Mouse (Mus musculus) MEL (cell line): ENCODE data around the gene Gm10401. TPM values are rescaled to one million over a fixed set of nuclear protein-coding genes. Genes with fewer than 3 reads are reported as not detected.

Experiments
- DNase-seq: peaks from one replicate; pipeline ENCODE4 v3.0.0; 2011; ENCODE audit warnings: low read depth, low spot score
- H3K27ac ChIP-seq: 2 replicates; pipeline ENCODE4 v1.5.1; 2012; ENCODE audit warnings: low read depth, mild to moderate bottlenecking, control low read depth, low read length, moderate library complexity; ENCODE audit not compliant: control insufficient read depth
- H3K27me3 ChIP-seq, 2 experiments: fragments of 150-350 bp in 1 of 2; sonication (generic) in 1 of 2; 2 replicates each; pipeline ENCODE4 v1.6.1; 2012; ENCODE audit warnings: low read length in 2 of 2, mild to moderate bottlenecking in 2 of 2, improper control_type of control experiment in 1 of 2, moderate library complexity in 1 of 2; ENCODE audit not compliant: insufficient read depth in 2 of 2, control insufficient read depth in 1 of 2
- H3K36me3 ChIP-seq, 2 experiments: 2 replicates each; pipeline ENCODE4 v1.6.1; 2012 to 2014; ENCODE audit warnings: low read length in 2 of 2, improper control_type of control experiment in 1 of 2, inconsistent platforms in 1 of 2, mild to moderate bottlenecking in 1 of 2; ENCODE audit not compliant: insufficient read depth in 2 of 2, control insufficient read depth in 1 of 2
- H3K4me1 ChIP-seq, 2 experiments: fragments of 150-350 bp in 1 of 2; sonication (generic) in 1 of 2; 2 replicates each; pipeline ENCODE4 v1.6.1; 2012; ENCODE audit warnings: low read length in 2 of 2, improper control_type of control experiment in 1 of 2, mild to moderate bottlenecking in 1 of 2; ENCODE audit not compliant: insufficient read depth in 2 of 2, control insufficient read depth in 1 of 2
- H3K4me3 ChIP-seq, 2 experiments: fragments of 150-350 bp in 1 of 2; sonication (generic) in 1 of 2; 2 replicates each; pipeline ENCODE4 v1.5.1; 2012; ENCODE audit warnings: low read depth in 2 of 2, low read length in 2 of 2, mild to moderate bottlenecking in 2 of 2, moderate library complexity in 2 of 2, control low read depth in 1 of 2, improper control_type of control experiment in 1 of 2; ENCODE audit not compliant: control insufficient read depth in 1 of 2, insufficient read depth in 1 of 2
- H3K79me2 ChIP-seq: 2 replicates; pipeline ENCODE4 v1.6.1; 2012; ENCODE audit warnings: mild to moderate bottlenecking, low read length, moderate library complexity; ENCODE audit not compliant: control insufficient read depth, poor library complexity, insufficient read depth
- H3K9ac ChIP-seq: 2 replicates; pipeline ENCODE4 v1.6.1; 2012; ENCODE audit warnings: low read depth, mild to moderate bottlenecking, control low read depth, low read length, moderate library complexity; ENCODE audit not compliant: control insufficient read depth, poor library complexity, severe bottlenecking
- H3K9me3 ChIP-seq: fragments of 150-350 bp; sonication (generic); replicated peaks from 2 replicates; pipeline ENCODE4 v1.6.1; 2012; ENCODE audit warnings: mild to moderate bottlenecking, low read length, improper control_type of control experiment, moderate library complexity; ENCODE audit not compliant: insufficient read depth
- CHD1 ChIP-seq: IDR thresholded peaks from 2 replicates; pipeline ENCODE4 v1.6.1; 2012; ENCODE audit warnings: low read depth, mild to moderate bottlenecking, inconsistent platforms, low read length, improper control_type of control experiment
- CHD2 ChIP-seq: IDR thresholded peaks from 2 replicates; pipeline ENCODE4 v1.6.1; 2011; ENCODE audit warnings: low read length, improper control_type of control experiment
- CTCF ChIP-seq, 3 experiments: IDR thresholded peaks in 2 of 3; conservative IDR thresholded peaks in 1 of 3; 2 replicates each; pipeline ENCODE4 v1.5.1; 2011 to 2012; ENCODE audit warnings: low read length in 3 of 3, low read depth in 2 of 3, mild to moderate bottlenecking in 2 of 3, improper control_type of control experiment in 1 of 3, inconsistent platforms in 1 of 3, mixed read lengths in 1 of 3, moderate library complexity in 1 of 3; ENCODE audit not compliant: control insufficient read depth in 1 of 3, insufficient read depth in 1 of 3, poor library complexity in 1 of 3, severe bottlenecking in 1 of 3
- E2F4 ChIP-seq: IDR thresholded peaks from 2 replicates; pipeline ENCODE4 v1.6.1; 2011; ENCODE audit warnings: low read depth, low read length, improper control_type of control experiment, borderline replicate concordance
- ELF1 ChIP-seq: IDR thresholded peaks from 2 replicates; pipeline ENCODE4 v1.6.1; 2014; ENCODE audit warnings: low read depth, mild to moderate bottlenecking, inconsistent platforms, low read length, improper control_type of control experiment, moderate library complexity
- ETS1 ChIP-seq: IDR thresholded peaks from 2 replicates; pipeline ENCODE4 v1.6.1; 2012; ENCODE audit warnings: low read depth, mild to moderate bottlenecking, inconsistent platforms, low read length, improper control_type of control experiment, moderate library complexity
- HCFC1 ChIP-seq: IDR thresholded peaks from 2 replicates; pipeline ENCODE4 v1.6.1; 2012; ENCODE audit warnings: low read depth, mild to moderate bottlenecking, inconsistent platforms, low read length, improper control_type of control experiment, moderate library complexity
- MAFK ChIP-seq: IDR thresholded peaks from 2 replicates; pipeline ENCODE4 v1.6.1; 2011; ENCODE audit warnings: low read depth, mild to moderate bottlenecking, low read length, improper control_type of control experiment, borderline replicate concordance
- MAX ChIP-seq: IDR thresholded peaks from 2 replicates; pipeline ENCODE4 v1.6.1; 2011; ENCODE audit warnings: low read length, improper control_type of control experiment
- MAZ ChIP-seq: IDR thresholded peaks from 2 replicates; pipeline ENCODE4 v1.6.1; 2012; ENCODE audit warnings: low read depth, mild to moderate bottlenecking, inconsistent platforms, low read length, improper control_type of control experiment
- MEF2A ChIP-seq: IDR thresholded peaks from 2 replicates; pipeline ENCODE4 v1.6.1; 2014; ENCODE audit warnings: low read depth, mild to moderate bottlenecking, inconsistent platforms, low read length, improper control_type of control experiment; ENCODE audit not compliant: poor library complexity, insufficient replicate concordance, severe bottlenecking; ENCODE audit errors: extremely low read depth
- MXI1 ChIP-seq: IDR thresholded peaks from 2 replicates; pipeline ENCODE4 v1.6.1; 2011; ENCODE audit warnings: mild to moderate bottlenecking, low read depth, low read length, improper control_type of control experiment
- MYB ChIP-seq: IDR thresholded peaks from 2 replicates; pipeline ENCODE4 v1.6.1; 2011; ENCODE audit warnings: mild to moderate bottlenecking, low read depth, low read length, improper control_type of control experiment
- NELFE ChIP-seq: IDR thresholded peaks from 2 replicates; pipeline ENCODE4 v1.6.1; 2011; ENCODE audit warnings: low read depth, low read length, improper control_type of control experiment
- POLR2A ChIP-seq, 2 experiments: IDR thresholded peaks; 2 replicates each; pipeline ENCODE4 v1.6.1; 2011 to 2012; ENCODE audit warnings: low read length in 2 of 2, mild to moderate bottlenecking in 2 of 2, control low read depth in 1 of 2, improper control_type of control experiment in 1 of 2, low read depth in 1 of 2, moderate library complexity in 1 of 2; ENCODE audit not compliant: control insufficient read depth in 1 of 2, insufficient read depth in 1 of 2, poor library complexity in 1 of 2
- RCOR1 ChIP-seq: IDR thresholded peaks from 2 replicates; pipeline ENCODE4 v1.6.1; 2012; ENCODE audit warnings: low read depth, mild to moderate bottlenecking, inconsistent platforms, low read length, improper control_type of control experiment
- SIN3A ChIP-seq: IDR thresholded peaks from 2 replicates; pipeline ENCODE4 v1.6.1; 2012; ENCODE audit warnings: low read length, improper control_type of control experiment, inconsistent platforms
- SMC3 ChIP-seq: IDR thresholded peaks from 2 replicates; pipeline ENCODE4 v1.6.1; 2011; ENCODE audit warnings: low read depth, low read length, improper control_type of control experiment
- TBP ChIP-seq: IDR thresholded peaks from 2 replicates; pipeline ENCODE4 v1.8.0; 2011; ENCODE audit warnings: low read depth, low read length, improper control_type of control experiment
- TCF12 ChIP-seq: IDR thresholded peaks from 2 replicates; pipeline ENCODE4 v1.6.1; 2014; ENCODE audit warnings: low read depth, mild to moderate bottlenecking, inconsistent platforms, low read length, improper control_type of control experiment, moderate library complexity
- ZMIZ1 ChIP-seq: IDR thresholded peaks from 2 replicates; pipeline ENCODE4 v1.6.1; 2012; ENCODE audit warnings: low read depth, mild to moderate bottlenecking, inconsistent platforms, low read length, improper control_type of control experiment, moderate library complexity
- ZNF384 ChIP-seq: IDR thresholded peaks from 2 replicates; pipeline ENCODE4 v1.6.1; 2012; ENCODE audit warnings: low read depth, mild to moderate bottlenecking, inconsistent platforms, low read length, improper control_type of control experiment
- polyA plus RNA-seq, 2 experiments: library from polyadenylated mRNA; stranded (reverse) in 1 of 2; unstranded in 1 of 2; fragments of >175 nt in 1 of 2; fragments of >200 nt in 1 of 2; gene quantifications; 2 replicates each; pipeline versions ENCODE4 v1.2.1 to v1.2.4; 2012; ENCODE audit warnings: low replicate concordance in 2 of 2, low read depth in 1 of 2; ENCODE audit not compliant: insufficient read length in 2 of 2, insufficient read depth in 1 of 2, missing spikeins in 1 of 2
- total RNA-seq: library from RNA; depleted of rRNA; stranded (reverse); fragments of 300-350 nt; gene quantifications from 2 replicates; pipeline ENCODE4 v1.2.3, GENCODE M21; 2012

Gm10401 gene
- total and polyA plus RNA-seq, 3 experiments = 0.56 to 3.5 TPM; not detected in 1

GRCm38 (mm10) chr5:115118961-115119570 lies 21.0 kb upstream of the Gm10401 start, which contains the start of gene Acads:
Gene Acads (minus strand): TSS chr5:115119346.
- Histone ChIP-seq H3K4me3 (peak within 1 kb of the TSS; percentile 82 to 94), H3K9ac (peak within 1 kb of the TSS; percentile 82), H3K9me3 (no peaks in the 10 kb centered on the region)

DNA sequence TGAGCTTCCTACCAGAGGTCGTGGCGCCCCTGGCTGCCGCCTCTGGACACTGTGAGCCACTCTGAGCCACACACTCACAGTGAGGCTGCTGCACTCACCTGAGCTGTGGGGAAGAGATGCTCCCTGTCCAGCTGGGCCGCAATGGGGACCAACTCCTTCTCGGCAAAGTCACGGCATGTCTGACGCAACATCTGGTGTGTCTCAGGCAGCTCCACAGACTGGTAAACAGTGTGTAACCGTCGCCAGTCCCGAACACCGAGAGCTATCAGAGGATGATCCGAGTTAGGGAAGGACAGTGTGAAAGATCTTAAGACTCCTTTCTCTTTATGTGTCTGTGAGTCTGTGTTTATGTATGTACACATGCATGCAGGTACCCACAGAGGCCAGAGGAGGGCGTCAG lies 19.4 kb upstream of the Gm10401 start:
- Histone ChIP-seq H3K36me3 (no peaks in the 10 kb centered on the region), H3K4me1 (no peaks in the 10 kb centered on the region), H3K27me3 (no peaks in the 10 kb centered on the region), H3K4me3 (no peak overlapping the region), H3K27ac (no peak overlapping the region), H3K9me3 (no peaks in the 10 kb centered on the region), H3K79me2 (peaks cover 4% of the 10 kb centered on the region; the same call in 1 of the 2 replicates), H3K9ac (no peak overlapping the region)
- peak in 1 of 3 experiments; percentile 14; a peak in 1 of 6 replicates for TF ChIP-seq CTCF (IDR thresholded peaks at IDR 0.05 in 2 of 3, conservative IDR thresholded peaks at IDR 0.05 in 1 of 3; ENCODE audit: control insufficient read depth in 1 of 3, insufficient read depth in 1 of 3, low read depth in 2 of 3, low read length in 3 of 3, poor library complexity in 1 of 3, severe bottlenecking in 1 of 3)
- TF ChIP-seq CHD2 = no peak
- no peak for TF ChIP-seq MYB
- TF ChIP-seq MAFK = no peak
- no peak for TF ChIP-seq SMC3
- no peak for DNase-seq

More at GRCm38 (mm10) chr5:115118961-115119570, 21.0 kb upstream of the Gm10401 start, which contains the start of gene Acads:
- Histone ChIP-seq H3K36me3 (no peaks in the 10 kb centered on the region), H3K4me1 (no peaks in the 10 kb centered on the region), H3K79me2 (peaks cover 4% of the 10 kb centered on the region; the same call in 1 of the 2 replicates), H3K27ac (peak within 1 kb of the TSS; percentile 25), H3K27me3 (no peaks in the 10 kb centered on the region)
- TF ChIP-seq HCFC1 (peak; percentile 69), ELF1 (peak; percentile 70), POLR2A (IDR thresholded peaks at IDR 0.05; ENCODE audit: control insufficient read depth in 1 of 2, insufficient read depth in 1 of 2, low read depth in 1 of 2, low read length in 2 of 2, poor library complexity in 1 of 2) (peak in 1 of 2 experiments; percentile 81; a peak in 2 of 4 replicates), RCOR1 (no peak), E2F4 (no peak), CHD1 (no peak), MAX (0 out of 2 replicates have a peak, but pooled peaks have one; percentile 34), TBP (no peak), SIN3A (peak; percentile 64), SMC3 (peak; percentile 14; the same call in 1 of the 2 replicates), ETS1 (no peak), MAFK (no peak), MXI1 (peak; percentile 75), ZNF384 (no peak), TCF12 (peak; percentile 46; the same call in 1 of the 2 replicates), MAZ (peak; percentile 58; the same call in 1 of the 2 replicates), ZMIZ1 (peak; percentile 73), NELFE (peak; percentile 78), MEF2A (0 out of 2 replicates have a peak, but pooled peaks have one; percentile 20)
- DNase-seq = peak; percentile 85
